Mouse (Mus musculus) embryonic facial prominence, embryonic 14.5 days (tissue): Measurements from ENCODE around the gene Dand5. TPM values are rescaled to one million over a fixed set of nuclear protein-coding genes. Genes with fewer than 3 reads are reported as not detected.
A peak's percentile ranks its signal among the peaks of the same experiment; 100 is the strongest.

Experiments
- ATAC-seq: fragments of 200-750 bp; cut with Nextera tagmentation; 2 replicates; pipeline ENCODE4 v1.8.0; 2017; ENCODE audit warnings: low read depth, moderate number of reproducible peaks, moderate TSS enrichment
- DNase-seq: peaks from one replicate; pipeline ENCODE4 v3.0.0-alpha.2; 2015; ENCODE audit warnings: low spot score
- H3K27ac ChIP-seq: fragments of 300-500 bp; sonication (generic); replicated peaks from 2 replicates; pipeline ENCODE4 v1.5.1; 2014; ENCODE audit warnings: low read depth, mild to moderate bottlenecking, low read length, moderate library complexity
- H3K27me3 ChIP-seq: fragments of 300-500 bp; sonication (generic); replicated peaks from 2 replicates; pipeline ENCODE4 v1.6.1; 2014; ENCODE audit warnings: low read length; ENCODE audit not compliant: control insufficient read depth, insufficient read depth
- H3K36me3 ChIP-seq: fragments of 300-500 bp; sonication (generic); 2 replicates; pipeline ENCODE4 v1.6.1; 2014; ENCODE audit warnings: low read length, mixed read lengths; ENCODE audit not compliant: control insufficient read depth, insufficient read depth
- H3K4me1 ChIP-seq: fragments of 300-500 bp; sonication (generic); 2 replicates; pipeline ENCODE4 v1.6.1; 2014; ENCODE audit warnings: antibody characterized with exemption, low read length; ENCODE audit not compliant: control insufficient read depth, insufficient read depth
- H3K4me2 ChIP-seq: fragments of 300-500 bp; sonication (generic); 2 replicates; pipeline ENCODE4 v1.6.1; 2014; ENCODE audit warnings: low read depth, mild to moderate bottlenecking, low read length, moderate library complexity, mixed read lengths
- H3K4me3 ChIP-seq: fragments of 300-500 bp; sonication (generic); 2 replicates; pipeline ENCODE4 v1.5.1; 2014; ENCODE audit warnings: low read depth, mild to moderate bottlenecking, low read length
- H3K9ac ChIP-seq: fragments of 300-500 bp; sonication (generic); 2 replicates; pipeline ENCODE4 v1.6.1; 2014; ENCODE audit warnings: low read depth, mild to moderate bottlenecking, low read length, moderate library complexity, mixed read lengths
- H3K9me3 ChIP-seq: fragments of 300-500 bp; sonication (generic); 2 replicates; pipeline ENCODE4 v1.6.1; 2016; ENCODE audit warnings: low read length; ENCODE audit not compliant: control insufficient read depth
- WGBS: fragments of 180-500 bp; shearing (Covaris S2); extraction: QIAGEN DNeasy Blood & Tissue Kit; methylation state at CpG from one replicate; pipeline ENCODE4 v1.1.7; 2014; 5-methylcytosine and 5-hydroxymethylcytosine counted together
- polyA plus RNA-seq: library from polyadenylated mRNA; unstranded; fragments of >200 nt; fragmentation: Nextera tagmentation; extraction: Ambion mirVana; gene quantifications from 2 replicates; pipeline ENCODE4 v1.2.1, GENCODE M21; 2014

Dand5 gene
- polyA plus RNA-seq, 1 experiment from 2014 or later: 5.8 TPM

DNA sequence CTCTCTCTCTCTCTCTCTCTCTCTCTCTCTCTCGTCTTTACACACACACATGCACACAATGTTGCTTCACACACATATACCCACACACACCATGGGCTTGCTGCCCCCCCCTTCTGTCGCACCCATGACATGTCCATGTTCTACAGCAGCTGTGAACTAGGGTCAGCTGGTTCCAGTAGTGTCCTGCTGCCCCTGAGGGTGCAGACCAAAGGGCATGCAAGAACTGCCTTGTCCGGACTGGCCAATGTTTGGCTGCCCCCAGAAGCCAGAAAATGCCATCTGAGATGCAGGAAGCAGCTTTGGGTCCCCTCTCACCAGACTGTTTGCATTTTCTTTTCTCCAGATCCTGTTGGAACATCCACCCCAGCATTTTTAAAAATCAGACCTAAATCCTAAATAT, 50.0 kb downstream of the Dand5 start:
- H3K9me3 ChIP-seq: no peaks in the 10 kb centered on the region
- peak overlapping the region; percentile 21; the same call in 1 of the 2 replicates for H3K27ac ChIP-seq
- peak overlapping the region; percentile 56 for H3K9ac ChIP-seq
- peak overlapping the region; percentile 34 for H3K4me3 ChIP-seq
- H3K4me2 ChIP-seq: peak overlapping the region; percentile 60
- ATAC-seq (no peak), DNase-seq (no peak)
- H3K27me3 ChIP-seq: peaks cover 34% of the 10 kb centered on the region
- H3K4me1 ChIP-seq: peaks cover 53% of the 10 kb centered on the region
- H3K36me3 ChIP-seq: peaks cover 39% of the 10 kb centered on the region
- 14% methylated on average over 3 of the region's 3 CpGs for WGBS

DNA sequence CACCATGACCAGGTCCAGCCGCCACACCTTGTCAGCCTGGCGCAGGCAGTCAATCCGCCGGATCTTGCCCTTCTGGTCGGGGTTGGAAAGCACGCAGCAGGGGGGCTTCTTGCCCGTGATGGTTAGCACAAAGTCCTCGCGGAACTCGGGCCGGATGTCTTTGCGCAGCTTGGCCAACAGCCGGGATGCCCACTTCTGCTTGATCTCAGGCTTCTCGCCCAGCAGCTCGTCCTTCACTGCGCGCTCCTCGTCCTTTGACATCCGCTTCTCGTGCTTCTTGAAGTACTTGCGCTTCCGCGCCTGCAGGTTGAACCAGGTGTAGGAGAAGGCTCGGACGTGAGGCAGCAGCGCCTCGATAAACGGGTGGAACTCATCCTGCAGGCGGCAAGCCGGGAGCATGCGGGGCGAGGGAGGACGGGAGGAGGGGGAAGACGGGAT, 50.7 kb downstream of the Dand5 start:
- H3K27me3 ChIP-seq: peaks cover 28% of the 10 kb centered on the region
- no peaks in the 10 kb centered on the region for H3K9me3 ChIP-seq
- H3K9ac ChIP-seq: peak overlapping the region; percentile 36; the same call in 1 of the 2 replicates
- H3K36me3 ChIP-seq: peaks cover 45% of the 10 kb centered on the region
- WGBS: 14% methylated on average over 34 of the region's 34 CpGs
- DNase-seq (no peak), ATAC-seq (no peak)
- peak overlapping the region; percentile 60 for H3K4me2 ChIP-seq
- no peak overlapping the region; the same call in 1 of the 2 replicates for H3K27ac ChIP-seq
- H3K4me1 ChIP-seq: peaks cover 47% of the 10 kb centered on the region
- H3K4me3 ChIP-seq: peak overlapping the region; percentile 23

DNA sequence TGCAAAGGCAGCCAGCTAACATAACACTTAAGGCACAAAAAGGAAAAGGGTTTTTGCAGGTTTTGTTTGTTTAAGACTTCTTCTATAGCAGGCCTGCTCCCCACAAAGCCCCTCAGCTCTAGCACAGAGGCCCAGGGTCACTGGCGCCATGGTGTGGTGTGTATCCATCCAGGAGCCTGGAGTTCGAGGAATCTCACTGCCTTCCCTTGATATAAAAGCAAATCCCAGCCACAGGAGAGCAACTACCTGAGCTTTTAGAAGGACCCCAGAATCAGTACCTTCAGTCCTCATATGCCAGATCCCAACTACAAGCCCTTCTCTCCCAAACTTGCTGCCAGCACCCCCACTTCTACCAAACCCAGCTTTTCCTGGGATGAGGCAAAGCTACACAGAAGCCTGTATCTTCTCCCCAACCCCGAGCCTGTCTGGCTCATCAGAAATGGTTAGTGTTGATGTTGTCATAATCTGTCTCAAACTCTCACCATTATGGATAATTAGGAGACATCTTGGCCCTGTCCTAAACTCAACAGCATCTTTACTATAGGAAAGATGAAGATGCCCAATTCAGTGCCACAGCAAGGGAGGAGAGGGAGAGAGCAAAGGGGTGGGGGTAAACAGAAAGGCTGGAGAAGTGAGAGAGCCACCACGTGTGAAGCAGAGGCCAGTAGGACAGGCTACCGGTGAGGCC, 51.5 kb downstream of the Dand5 start:
- no peaks in the 10 kb centered on the region for H3K9me3 ChIP-seq
- ATAC-seq (no peak), DNase-seq (no peak)
- peak overlapping the region; percentile 60 for H3K4me2 ChIP-seq
- peaks cover 50% of the 10 kb centered on the region for H3K4me1 ChIP-seq
- peak overlapping the region; percentile 23; the same call in 1 of the 2 replicates for H3K4me3 ChIP-seq
- H3K36me3 ChIP-seq: peaks cover 51% of the 10 kb centered on the region
- H3K9ac ChIP-seq: peak overlapping the region; percentile 22; the same call in 1 of the 2 replicates
- H3K27ac ChIP-seq: peak overlapping the region; percentile 55; the same call in 1 of the 2 replicates
- peaks cover 26% of the 10 kb centered on the region for H3K27me3 ChIP-seq
- WGBS: 40% methylated on average over 5 of the region's 5 CpGs

DNA sequence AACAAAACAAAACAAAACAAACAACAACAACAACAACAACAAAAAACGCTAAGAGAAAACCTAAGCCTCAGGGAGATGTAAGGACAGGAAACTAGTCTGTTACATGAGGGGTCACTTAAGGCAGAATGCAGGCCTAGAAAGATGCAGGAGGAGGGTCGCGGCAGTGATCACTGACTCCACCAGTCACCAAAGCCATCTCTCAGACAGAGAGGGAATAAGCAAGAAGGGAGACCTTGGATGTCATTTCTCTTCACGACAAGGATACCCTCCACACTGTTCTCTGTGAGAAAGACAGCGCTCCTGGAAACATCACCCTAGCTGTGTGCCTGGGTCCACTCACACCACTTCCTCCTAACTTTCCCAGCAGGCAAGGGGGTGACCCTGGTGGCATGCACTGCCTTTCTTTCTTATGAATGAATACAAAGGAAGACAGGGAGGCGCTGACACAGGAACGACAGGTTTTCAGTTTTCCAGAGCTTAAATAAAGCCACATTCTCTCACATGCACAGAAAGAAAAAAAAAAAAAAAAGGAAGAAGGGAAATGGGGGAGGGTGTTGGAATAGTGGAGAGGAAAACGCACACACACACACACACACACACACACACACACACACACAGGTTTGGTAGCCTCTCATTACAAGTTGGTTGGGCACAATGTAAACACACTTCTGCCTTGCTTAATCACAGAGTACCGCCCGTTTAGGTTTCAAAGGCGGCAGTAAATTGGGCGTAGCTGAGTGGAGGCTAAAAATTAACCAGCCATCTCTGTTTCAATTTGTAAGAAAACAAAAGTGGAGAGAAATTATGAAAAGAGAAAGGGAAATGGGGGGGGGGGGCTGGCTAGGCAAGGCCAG, 52.3 kb downstream of the Dand5 start:
- Histone ChIP-seq H3K27me3 (peaks cover 19% of the 10 kb centered on the region), H3K36me3 (peaks cover 51% of the 10 kb centered on the region), H3K4me1 (peaks cover 50% of the 10 kb centered on the region), H3K27ac (peak overlapping the region; percentile 55; the same call in 1 of the 2 replicates), H3K4me3 (0 out of 2 replicates have a peak overlapping the region, but pooled peaks have one; percentile 4), H3K4me2 (peak overlapping the region; percentile 60), H3K9me3 (no peaks in the 10 kb centered on the region), H3K9ac (peak overlapping the region; percentile 38; the same call in 1 of the 2 replicates)
- no peak for ATAC-seq
- 40% methylated on average over 12 of the region's 12 CpGs for WGBS
- DNase-seq: no peak

DNA sequence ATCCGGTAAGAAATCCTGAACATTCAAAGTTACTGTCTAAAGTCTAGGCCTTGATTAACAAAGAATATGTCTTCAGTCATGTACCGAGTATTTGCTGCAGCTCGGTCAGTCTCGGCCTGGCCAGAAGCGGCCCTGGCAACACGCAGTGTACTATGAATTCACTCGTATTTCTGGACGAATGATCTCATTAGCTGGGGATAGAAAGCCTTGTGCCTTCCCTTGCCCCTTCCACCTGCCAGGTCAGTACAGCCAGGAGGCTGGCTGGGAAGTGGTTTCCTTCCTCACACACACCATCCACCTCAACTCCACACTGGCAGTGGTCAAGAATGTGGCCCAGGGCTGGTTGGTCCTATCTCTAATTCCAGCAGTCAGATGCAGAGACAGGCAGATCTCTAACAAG, 53.3 kb downstream of the Dand5 start:
- no peak for ATAC-seq
- H3K4me1 ChIP-seq: peaks cover 43% of the 10 kb centered on the region
- no peak overlapping the region for H3K27ac ChIP-seq
- H3K36me3 ChIP-seq: peaks cover 51% of the 10 kb centered on the region
- no peak overlapping the region for H3K4me3 ChIP-seq
- no peak overlapping the region for H3K9ac ChIP-seq
- DNase-seq: no peak
- no peak overlapping the region for H3K4me2 ChIP-seq
- WGBS: 83% methylated on average over 8 of the region's 8 CpGs
- H3K9me3 ChIP-seq: no peaks in the 10 kb centered on the region
- H3K27me3 ChIP-seq: peaks cover 14% of the 10 kb centered on the region

- no peak overlapping the region for H3K4me2 ChIP-seq
- H3K27ac ChIP-seq: no peak overlapping the region
- WGBS: 89% methylated on average over 14 of the region's 14 CpGs
- peaks cover 59% of the 10 kb centered on the region for H3K36me3 ChIP-seq
- ATAC-seq (no peak), DNase-seq (no peak)
- no peak overlapping the region for H3K4me3 ChIP-seq
- peaks cover 42% of the 10 kb centered on the region for H3K4me1 ChIP-seq
- H3K9ac ChIP-seq: no peak overlapping the region
- H3K9me3 ChIP-seq: no peaks in the 10 kb centered on the region
- peaks cover 14% of the 10 kb centered on the region for H3K27me3 ChIP-seq
These were observed 54.1 kb downstream of the Dand5 start for GRCm38 (mm10) chr8:84768343-84769095.

- H3K9ac ChIP-seq: no peak overlapping the region
- H3K4me1 ChIP-seq: peaks cover 29% of the 10 kb centered on the region
- ATAC-seq: no peak
- 73% methylated on average over 10 of the region's 10 CpGs for WGBS
- no peak overlapping the region for H3K4me3 ChIP-seq
- no peak for DNase-seq
- no peak overlapping the region for H3K27ac ChIP-seq
- peaks cover 11% of the 10 kb centered on the region for H3K27me3 ChIP-seq
- peaks cover 71% of the 10 kb centered on the region for H3K36me3 ChIP-seq
- H3K9me3 ChIP-seq: no peaks in the 10 kb centered on the region
- no peak overlapping the region for H3K4me2 ChIP-seq
These were observed 55.4 kb downstream of the Dand5 start for GRCm38 (mm10) chr8:84767221-84767620.

GRCm38 (mm10) chr8:84766422-84766821, 56.2 kb downstream of the Dand5 start:
- 0 out of 2 replicates have a peak overlapping the region, but pooled peaks have one; percentile 25 for H3K9ac ChIP-seq
- peaks cover 10% of the 10 kb centered on the region for H3K27me3 ChIP-seq
- H3K36me3 ChIP-seq: peaks cover 72% of the 10 kb centered on the region
- no peak overlapping the region for H3K4me2 ChIP-seq
- H3K4me1 ChIP-seq: peaks cover 21% of the 10 kb centered on the region
- H3K4me3 ChIP-seq: no peak overlapping the region
- 54% methylated on average over 9 of the region's 9 CpGs for WGBS
- H3K27ac ChIP-seq: peak overlapping the region; percentile 28; the same call in 1 of the 2 replicates
- ATAC-seq (no peak; the same call in 1 of the 2 replicates), DNase-seq (no peak)
- no peaks in the 10 kb centered on the region for H3K9me3 ChIP-seq
